Mouse (Mus musculus) bone marrow macrophage, adult 2 months (primary cell): ENCODE results near the gene Zranb2. TPM values are rescaled to one million over a fixed set of nuclear protein-coding genes. Genes with fewer than 3 reads are reported as not detected.

Source experiments
- H3K27ac ChIP-seq: 2 replicates; pipeline ENCODE4 v1.5.1; 2012; ENCODE audit warnings: low read depth, low read length; ENCODE audit not compliant: insufficient read depth
- H3K4me1 ChIP-seq: 2 replicates; pipeline ENCODE4 v1.6.1; 2012; ENCODE audit warnings: low read length; ENCODE audit not compliant: control insufficient read depth, insufficient read depth
- H3K4me3 ChIP-seq: 2 replicates; pipeline ENCODE4 v1.5.1; 2012; ENCODE audit warnings: mild to moderate bottlenecking, low read length, moderate library complexity; ENCODE audit not compliant: insufficient read depth
- CTCF ChIP-seq: IDR thresholded peaks from 2 replicates; pipeline ENCODE4 v1.5.1; 2012; ENCODE audit warnings: low read depth, mild to moderate bottlenecking, low read length, moderate library complexity
- POLR2A ChIP-seq: IDR thresholded peaks from 2 replicates; pipeline ENCODE4 v1.6.1; 2012; ENCODE audit warnings: mild to moderate bottlenecking, low read depth, low read length, borderline replicate concordance
- polyA plus RNA-seq: library from polyadenylated mRNA; stranded (reverse); fragments of >200 nt; gene quantifications from 2 replicates; pipeline ENCODE4 v1.2.4, GENCODE M21; 2012; ENCODE audit not compliant: missing spikeins, insufficient read depth, insufficient read length

Zranb2 gene
- 63.7 and 64.7 TPM in 2 replicates for polyA plus RNA-seq

GRCm38 (mm10) chr3:157533964-157534785 lies at the start of gene Zranb2:
TSS of gene Zranb2 (plus strand) at chr3:157534160.
- Histone ChIP-seq H3K27ac (peak within 1 kb of the TSS; percentile 86), H3K4me1 (peaks cover 6% of the 10 kb centered on the region), H3K4me3 (peak within 1 kb of the TSS; percentile 89)
- TF ChIP-seq CTCF (no peak), POLR2A (no peak)

- Histone ChIP-seq H3K4me3 (no peak overlapping the region), H3K27ac (no peak overlapping the region), H3K4me1 (peaks cover 8% of the 10 kb centered on the region)
- TF ChIP-seq CTCF (no peak), POLR2A (no peak)
Observed at GRCm38 (mm10) chr3:157492043-157492442, 41.9 kb upstream of the Zranb2 start.

GRCm38 (mm10) chr3:157502216-157502615 lies 31.7 kb upstream of the Zranb2 start:
- H3K4me3 ChIP-seq: no peak overlapping the region
- TF ChIP-seq CTCF: no peak
- TF ChIP-seq POLR2A: no peak
- H3K4me1 ChIP-seq: no peaks in the 10 kb centered on the region
- no peak overlapping the region for H3K27ac ChIP-seq

- no peak overlapping the region for H3K4me3 ChIP-seq
- H3K27ac ChIP-seq: no peak overlapping the region
- no peak for TF ChIP-seq POLR2A
- TF ChIP-seq CTCF: no peak
- H3K4me1 ChIP-seq: peaks cover 35% of the 10 kb centered on the region
Observed at GRCm38 (mm10) chr3:157514116-157514796, 19.7 kb upstream of the Zranb2 start.

- peaks cover 28% of the 10 kb centered on the region for H3K4me1 ChIP-seq
- no peak overlapping the region for H3K27ac ChIP-seq
- no peak overlapping the region for H3K4me3 ChIP-seq
- no peak for TF ChIP-seq POLR2A
- no peak for TF ChIP-seq CTCF
Observed at GRCm38 (mm10) chr3:157516471-157516870, 17.5 kb upstream of the Zranb2 start.

GRCm38 (mm10) chr3:157517992-157518391 lies 16.0 kb upstream of the Zranb2 start:
- TF ChIP-seq POLR2A (no peak), CTCF (no peak)
- peaks cover 27% of the 10 kb centered on the region for H3K4me1 ChIP-seq
- no peak overlapping the region for H3K4me3 ChIP-seq
- 0 out of 2 replicates have a peak overlapping the region, but pooled peaks have one; percentile 2 for H3K27ac ChIP-seq

GRCm38 (mm10) chr3:157520433-157520832 lies 13.5 kb upstream of the Zranb2 start:
- Histone ChIP-seq H3K4me3 (no peak overlapping the region), H3K4me1 (peaks cover 21% of the 10 kb centered on the region), H3K27ac (no peak overlapping the region)
- TF ChIP-seq CTCF (no peak), POLR2A (no peak)

- no peak overlapping the region for H3K4me3 ChIP-seq
- H3K27ac ChIP-seq: no peak overlapping the region
- peaks cover 3% of the 10 kb centered on the region; the same call in 1 of the 2 replicates for H3K4me1 ChIP-seq
- TF ChIP-seq CTCF (no peak), POLR2A (no peak)
Observed at GRCm38 (mm10) chr3:157523834-157524233, 10.1 kb upstream of the Zranb2 start.

- no peak overlapping the region for H3K27ac ChIP-seq
- peaks cover 6% of the 10 kb centered on the region for H3K4me1 ChIP-seq
- no peak for TF ChIP-seq POLR2A
- TF ChIP-seq CTCF: no peak
- H3K4me3 ChIP-seq: no peak overlapping the region
Observed at GRCm38 (mm10) chr3:157531585-157531984, 2.4 kb upstream of the Zranb2 start.

GRCm38 (mm10) chr3:157534786-157535415 lies 941 bp downstream of the Zranb2 start:
- H3K4me3 ChIP-seq: peak overlapping the region; percentile 89
- peak overlapping the region; percentile 86 for H3K27ac ChIP-seq
- H3K4me1 ChIP-seq: peaks cover 6% of the 10 kb centered on the region
- TF ChIP-seq CTCF (no peak), POLR2A (no peak)

GRCm38 (mm10) chr3:157549323-157549722 lies 15.4 kb downstream of the Zranb2 start:
- no peaks in the 10 kb centered on the region for H3K4me1 ChIP-seq
- no peak overlapping the region for H3K27ac ChIP-seq
- H3K4me3 ChIP-seq: no peak overlapping the region
- TF ChIP-seq POLR2A (no peak), CTCF (no peak)
